Mouse (Mus musculus): Measurements from ENCODE around the gene Smoc1. TPM values are rescaled to one million over a fixed set of nuclear protein-coding genes. Genes with fewer than 3 reads are reported as not detected.

Gene Smoc1
- polyA plus RNA-seq, 1 experiment, result 0.38 TPM

DNA sequence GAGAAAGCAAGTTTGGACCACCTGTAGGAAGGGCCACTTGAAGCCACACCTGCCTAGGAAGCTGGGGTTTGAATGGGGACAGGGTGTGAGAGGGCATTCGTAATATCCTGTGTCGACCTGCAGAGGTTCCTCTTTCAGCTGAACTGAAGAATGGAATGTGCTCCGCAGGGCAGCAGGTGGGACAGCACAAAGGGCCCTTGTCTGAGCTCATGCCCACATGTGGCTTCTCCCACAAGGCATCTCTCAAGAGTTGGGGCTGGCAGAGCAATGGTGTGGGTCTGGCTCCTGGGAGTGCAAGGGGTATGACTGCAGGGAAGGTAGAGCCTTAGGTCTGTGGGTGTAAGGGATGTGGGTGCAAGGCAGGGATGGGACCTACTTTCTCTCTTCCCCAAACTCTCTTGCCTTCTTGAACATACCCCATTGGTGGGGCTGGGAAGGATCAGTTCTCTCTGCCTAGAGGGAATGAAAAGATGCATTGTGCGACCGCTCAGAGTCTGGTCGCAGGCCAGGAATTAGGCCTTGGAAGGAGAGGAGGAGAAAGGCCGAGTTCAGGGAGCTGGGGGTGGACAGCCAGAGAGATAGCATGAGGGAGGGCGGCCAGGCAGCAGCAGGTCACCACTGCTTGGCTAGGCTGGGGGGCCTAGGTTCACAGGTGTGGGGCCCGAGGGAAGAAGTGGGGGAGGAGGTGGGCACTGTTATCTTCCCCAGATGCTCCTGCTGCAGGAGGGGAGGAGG is 114.2 kb downstream of the Smoc1 start:
- no peak overlapping the region for H3K27ac ChIP-seq (ENCODE audit: insufficient read depth, low read depth, low read length)
- H3K4me3 ChIP-seq (ENCODE audit: insufficient read depth, low read length), result no peak overlapping the region
- no peaks in the 10 kb centered on the region for H3K4me1 ChIP-seq (ENCODE audit: control insufficient read depth, insufficient read depth, low read length)
- TF ChIP-seq POLR2A (IDR thresholded peaks at IDR 0.05; ENCODE audit: borderline replicate concordance, low read depth, low read length) (no peak), CTCF (IDR thresholded peaks at IDR 0.05; ENCODE audit: low read depth, low read length) (no peak)

GRCm38 (mm10) chr12:81141329-81141711 is 114.7 kb downstream of the Smoc1 start:
- Histone ChIP-seq H3K4me3 (ENCODE audit: insufficient read depth, low read length) (no peak overlapping the region), H3K4me1 (ENCODE audit: control insufficient read depth, insufficient read depth, low read length) (no peaks in the 10 kb centered on the region), H3K27ac (ENCODE audit: insufficient read depth, low read depth, low read length) (no peak overlapping the region)
- TF ChIP-seq POLR2A (IDR thresholded peaks at IDR 0.05; ENCODE audit: borderline replicate concordance, low read depth, low read length) (no peak), CTCF (IDR thresholded peaks at IDR 0.05; ENCODE audit: low read depth, low read length) (no peak)

DNA sequence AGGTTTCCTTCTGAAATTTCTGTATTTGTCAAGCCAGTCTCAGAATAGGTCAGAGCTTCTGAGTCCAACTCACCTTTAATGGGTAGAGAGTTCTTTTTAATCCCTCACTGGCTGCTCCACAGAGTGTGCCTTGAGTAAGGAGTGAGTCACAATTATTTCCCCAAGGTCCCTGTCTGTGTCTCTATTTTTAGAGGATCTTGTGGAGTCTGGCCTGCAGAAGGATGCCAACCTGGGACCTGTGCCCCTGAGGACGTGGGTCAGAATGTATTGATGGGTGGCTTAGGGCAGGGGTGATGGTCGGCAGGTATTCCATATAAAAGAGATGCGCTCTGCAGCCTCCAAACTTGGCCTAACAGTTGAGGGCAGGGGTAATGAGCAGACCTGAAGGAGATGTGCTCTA is 115.6 kb downstream of the Smoc1 start:
- no peak overlapping the region for H3K27ac ChIP-seq (ENCODE audit: insufficient read depth, low read depth, low read length)
- no peak overlapping the region for H3K4me3 ChIP-seq (ENCODE audit: insufficient read depth, low read length)
- no peaks in the 10 kb centered on the region for H3K4me1 ChIP-seq (ENCODE audit: control insufficient read depth, insufficient read depth, low read length)
- no peak for TF ChIP-seq CTCF (IDR thresholded peaks at IDR 0.05; ENCODE audit: low read depth, low read length)
- no peak for TF ChIP-seq POLR2A (IDR thresholded peaks at IDR 0.05; ENCODE audit: borderline replicate concordance, low read depth, low read length)

GRCm38 (mm10) chr12:81144201-81144600 is 117.6 kb downstream of the Smoc1 start:
- Histone ChIP-seq H3K4me1 (ENCODE audit: control insufficient read depth, insufficient read depth, low read length) (no peaks in the 10 kb centered on the region), H3K4me3 (ENCODE audit: insufficient read depth, low read length) (no peak overlapping the region), H3K27ac (ENCODE audit: insufficient read depth, low read depth, low read length) (no peak overlapping the region)
- no peak for TF ChIP-seq POLR2A (IDR thresholded peaks at IDR 0.05; ENCODE audit: borderline replicate concordance, low read depth, low read length)
- no peak for TF ChIP-seq CTCF (IDR thresholded peaks at IDR 0.05; ENCODE audit: low read depth, low read length)

GRCm38 (mm10) chr12:81146417-81147180 is 120.0 kb downstream of the Smoc1 start:
- TF ChIP-seq POLR2A (IDR thresholded peaks at IDR 0.05; ENCODE audit: borderline replicate concordance, low read depth, low read length) (no peak), CTCF (IDR thresholded peaks at IDR 0.05; ENCODE audit: low read depth, low read length) (no peak)
- H3K4me1 ChIP-seq (ENCODE audit: control insufficient read depth, insufficient read depth, low read length), result no peaks in the 10 kb centered on the region

GRCm38 (mm10) chr12:81147956-81148355 is 121.3 kb downstream of the Smoc1 start:
- TF ChIP-seq POLR2A (IDR thresholded peaks at IDR 0.05; ENCODE audit: borderline replicate concordance, low read depth, low read length) (no peak), CTCF (IDR thresholded peaks at IDR 0.05; ENCODE audit: low read depth, low read length) (no peak)
- H3K4me3 ChIP-seq (ENCODE audit: insufficient read depth, low read length), result no peak overlapping the region
- no peak overlapping the region for H3K27ac ChIP-seq (ENCODE audit: insufficient read depth, low read depth, low read length)
- no peaks in the 10 kb centered on the region for H3K4me1 ChIP-seq (ENCODE audit: control insufficient read depth, insufficient read depth, low read length)

More at GRCm38 (mm10) chr12:81146417-81147180, 120.0 kb downstream of the Smoc1 start:
- no peak overlapping the region for H3K4me3 ChIP-seq (ENCODE audit: insufficient read depth, low read length)
- no peak overlapping the region for H3K27ac ChIP-seq (ENCODE audit: insufficient read depth, low read depth, low read length)

DNA sequence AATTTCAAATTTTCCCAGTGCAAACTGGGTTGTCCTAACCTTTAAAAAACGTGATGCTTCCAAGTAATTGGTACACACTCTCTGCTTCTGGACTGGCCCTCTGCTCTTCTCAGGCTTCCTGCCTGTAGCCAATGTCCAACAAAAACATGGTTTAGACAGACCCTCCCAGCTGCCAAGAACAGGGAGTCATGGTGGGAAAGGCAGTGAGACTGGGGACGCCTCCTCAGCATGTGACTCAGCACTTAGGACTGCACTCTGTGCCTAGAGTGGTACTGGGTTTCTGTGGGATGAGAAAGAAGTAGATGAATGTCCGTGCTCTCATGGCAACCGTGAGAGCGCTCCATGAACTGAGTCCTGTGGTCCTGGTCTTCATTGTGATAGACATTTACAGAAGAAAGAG is 124.3 kb downstream of the Smoc1 start:
- TF ChIP-seq CTCF (IDR thresholded peaks at IDR 0.05; ENCODE audit: low read depth, low read length) (no peak), POLR2A (IDR thresholded peaks at IDR 0.05; ENCODE audit: borderline replicate concordance, low read depth, low read length) (no peak)
- Histone ChIP-seq H3K4me1 (ENCODE audit: control insufficient read depth, insufficient read depth, low read length) (no peaks in the 10 kb centered on the region), H3K4me3 (ENCODE audit: insufficient read depth, low read length) (no peak overlapping the region), H3K27ac (ENCODE audit: insufficient read depth, low read depth, low read length) (no peak overlapping the region)

DNA sequence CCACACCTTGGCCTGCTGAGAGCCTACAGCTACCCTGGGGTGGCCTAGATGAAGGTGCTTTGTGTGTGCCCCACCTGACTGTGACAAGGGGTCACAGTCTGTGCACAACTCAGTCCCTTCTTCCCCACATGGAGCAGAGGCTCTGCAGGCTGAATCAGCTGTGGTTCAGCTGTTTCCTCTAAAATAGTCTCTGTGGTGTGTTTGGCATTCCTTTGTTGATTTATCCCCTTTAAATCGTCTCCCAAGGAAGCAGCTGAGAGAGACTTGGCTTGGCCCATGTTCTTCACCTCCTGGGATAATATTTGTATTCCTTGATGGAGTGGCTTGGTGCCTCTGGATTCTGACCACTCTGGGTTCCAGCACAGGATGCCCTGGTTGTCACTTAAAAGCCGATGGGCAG is 125.5 kb downstream of the Smoc1 start:
- no peak for TF ChIP-seq POLR2A (IDR thresholded peaks at IDR 0.05; ENCODE audit: borderline replicate concordance, low read depth, low read length)
- TF ChIP-seq CTCF (IDR thresholded peaks at IDR 0.05; ENCODE audit: low read depth, low read length), result no peak
- Histone ChIP-seq H3K4me3 (ENCODE audit: insufficient read depth, low read length) (no peak overlapping the region), H3K4me1 (ENCODE audit: control insufficient read depth, insufficient read depth, low read length) (no peaks in the 10 kb centered on the region), H3K27ac (ENCODE audit: insufficient read depth, low read depth, low read length) (no peak overlapping the region)

- no peak overlapping the region for H3K4me3 ChIP-seq (ENCODE audit: insufficient read depth, low read length)
- no peak for TF ChIP-seq POLR2A (IDR thresholded peaks at IDR 0.05; ENCODE audit: borderline replicate concordance, low read depth, low read length)
- TF ChIP-seq CTCF (IDR thresholded peaks at IDR 0.05; ENCODE audit: low read depth, low read length), result no peak
- no peaks in the 10 kb centered on the region for H3K4me1 ChIP-seq (ENCODE audit: control insufficient read depth, insufficient read depth, low read length)
- H3K27ac ChIP-seq (ENCODE audit: insufficient read depth, low read depth, low read length), result no peak overlapping the region
Observed at GRCm38 (mm10) chr12:81155675-81156074, 129.1 kb downstream of the Smoc1 start.

- H3K27ac ChIP-seq (ENCODE audit: insufficient read depth, low read depth, low read length), result no peak overlapping the region
- no peak for TF ChIP-seq POLR2A (IDR thresholded peaks at IDR 0.05; ENCODE audit: borderline replicate concordance, low read depth, low read length)
- no peak for TF ChIP-seq CTCF (IDR thresholded peaks at IDR 0.05; ENCODE audit: low read depth, low read length)
- no peaks in the 10 kb centered on the region for H3K4me1 ChIP-seq (ENCODE audit: control insufficient read depth, insufficient read depth, low read length)
- no peak overlapping the region for H3K4me3 ChIP-seq (ENCODE audit: insufficient read depth, low read length)
Observed at GRCm38 (mm10) chr12:81156841-81157240, 130.2 kb downstream of the Smoc1 start.
